In the genomic region with DNA sequence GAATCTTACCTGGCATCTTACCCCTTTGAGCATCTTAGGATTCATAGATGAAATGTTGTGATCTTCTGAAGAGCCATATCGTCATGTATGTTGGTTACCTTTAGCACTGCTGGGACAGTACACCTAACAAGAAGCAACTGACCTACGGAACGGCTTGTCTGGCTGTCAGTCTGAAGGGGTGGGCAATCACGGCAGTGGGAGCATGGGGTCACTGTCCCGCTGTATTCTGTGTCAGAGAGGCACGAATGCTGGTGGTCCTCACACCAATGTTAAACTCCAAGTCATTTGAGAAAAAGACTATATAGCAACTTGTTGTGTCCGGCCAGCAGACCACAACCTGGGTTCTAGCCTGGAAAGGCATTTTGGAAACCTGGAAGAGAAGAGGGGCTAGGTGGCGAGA, we compare ENCODE assay signal across 36 mouse cellular contexts. TPM values are rescaled to one million over a fixed set of nuclear protein-coding genes. Genes with fewer than 3 reads are reported as not detected.
"Had no signal": no experiment of that assay in that cellular context is flagged by ENCODE, and none has a peak within 500 bp of the region (broad histone marks: within the 10 kb centered on the region; RNA-seq: fewer than 3 reads in every experiment).

No protein-coding gene starts in this region.

- ATAC-seq: hindbrain, embryonic 16.5 days; inflammation-experienced regulatory T-cells, adult 6 months; intestine, embryonic 15.5 days; intestine, postnatal 0 days; liver, embryonic 12.5 days had no signal

- H3K9ac ChIP-seq: heart, embryonic 13.5 days; heart, embryonic 15.5 days; hindbrain, embryonic 12.5 days; hindbrain, embryonic 14.5 days; intestine, embryonic 15.5 days; limb, embryonic 13.5 days; limb, embryonic 15.5 days; liver, embryonic 12.5 days had no signal

- H3K4me2 ChIP-seq: heart, embryonic 11.5 days; heart, embryonic 13.5 days; heart, embryonic 15.5 days; hindbrain, embryonic 12.5 days; hindbrain, embryonic 14.5 days; intestine, embryonic 15.5 days; limb, embryonic 13.5 days; limb, embryonic 15.5 days; liver, embryonic 12.5 days had no signal

- H3K36me3 ChIP-seq: heart, embryonic 15.5 days; hindbrain, embryonic 10.5 days; hindbrain, embryonic 12.5 days; intestine, embryonic 15.5 days; limb, embryonic 13.5 days; limb, embryonic 15.5 days; liver, embryonic 12.5 days had no signal

- H3K9me3 ChIP-seq: heart, embryonic 13.5 days; heart, embryonic 15.5 days; hindbrain, embryonic 10.5 days; hindbrain, embryonic 12.5 days; intestine, embryonic 15.5 days; limb, embryonic 13.5 days; limb, embryonic 15.5 days; liver, embryonic 12.5 days had no signal

- DNase-seq: gastrocnemius, adult 2 months; gastrocnemius, postnatal 10 days; gastrocnemius, postnatal 25 days; heart, postnatal 14 days; heart, postnatal 4 days; kidney, adult 18-20 months; kidney, adult 8-10 months; kidney, postnatal 10 days; kidney, postnatal 25 days; kidney, postnatal 4 days had no signal

- H3K4me1 ChIP-seq: heart, embryonic 13.5 days; heart, embryonic 15.5 days; hindbrain, embryonic 10.5 days; hindbrain, embryonic 12.5 days; intestine, embryonic 15.5 days; limb, embryonic 13.5 days; limb, embryonic 15.5 days; liver, embryonic 12.5 days had no signal

- H3K27me3 ChIP-seq: heart, embryonic 13.5 days; heart, embryonic 15.5 days; hindbrain, embryonic 12.5 days; intestine, embryonic 15.5 days; limb, embryonic 13.5 days; limb, embryonic 15.5 days; liver, embryonic 12.5 days had no signal

- H3K4me3 ChIP-seq: gastrocnemius, adult 2 months; heart, embryonic 13.5 days; heart, embryonic 15.5 days; hindbrain, embryonic 10.5 days; hindbrain, embryonic 12.5 days; intestine, embryonic 15.5 days; layer of hippocampus, adult 2 months; left cerebral cortex, adult 2 months; limb, embryonic 13.5 days; limb, embryonic 15.5 days; liver, embryonic 12.5 days had no signal

- H3K27ac ChIP-seq: gastrocnemius, adult 2 months; heart, embryonic 13.5 days; heart, embryonic 15.5 days; hindbrain, embryonic 10.5 days; hindbrain, embryonic 12.5 days; hindbrain, embryonic 14.5 days; intestine, embryonic 15.5 days; layer of hippocampus, adult 2 months; left cerebral cortex, adult 2 months; limb, embryonic 13.5 days; limb, embryonic 15.5 days; liver, embryonic 12.5 days had no signal

RNA-seq across cellular contexts. Expression of a gene that starts 10.7 kb away (rescaled TPM):
- total RNA-seq: gastrocnemius, adult 2 months; gastrocnemius, postnatal 25 days; granulocyte monocyte progenitor cell, adult 5-6 weeks; heart, adult 8-10 months; heart, postnatal 14 days; heart, postnatal 4 days; layer of hippocampus, adult 2 months; layer of hippocampus, postnatal 10 days; layer of hippocampus, postnatal 25 days; left cerebral cortex, adult 2 months; left cerebral cortex, postnatal 14 days; left cerebral cortex, postnatal 36 days; liver, adult 2 months had no signal
- polyA plus RNA-seq: frontal cortex, adult 2 months; heart, embryonic 11.5 days; heart, embryonic 13.5 days; heart, embryonic 15.5 days; heart, postnatal 0 days; hindbrain, embryonic 10.5 days; hindbrain, embryonic 12.5 days; hindbrain, embryonic 14.5 days; hindbrain, embryonic 16.5 days; inflammation-experienced regulatory T-cells, adult 6 months; intestine, embryonic 15.5 days; intestine, postnatal 0 days; kidney, embryonic 14.5 days; kidney, embryonic 16.5 days; limb, embryonic 13.5 days; limb, embryonic 15.5 days; liver, adult 2 months; liver, embryonic 12.5 days had no signal
